Mouse (Mus musculus): ENCODE measurements around the gene Cryba4. TPM values are rescaled to one million over a fixed set of nuclear protein-coding genes. Genes with fewer than 3 reads are reported as not detected.
A peak's percentile ranks its signal among the peaks of the same experiment; 100 is the strongest.

Gene Cryba4
- total RNA-seq, 4 experiments from 2014 or later: 1.1 to 1.7 (median 1.3) TPM

GRCm38 (mm10) chr5:112286984-112287641 lies 34.8 kb upstream of the Cryba4 start:
- DNase-seq (ENCODE audit: low spot score in 2 of 2): no peak

GRCm38 (mm10) chr5:112286608-112286983 lies 34.3 kb upstream of the Cryba4 start:
- DNase-seq (ENCODE audit: low spot score in 2 of 2): no peak

DNA sequence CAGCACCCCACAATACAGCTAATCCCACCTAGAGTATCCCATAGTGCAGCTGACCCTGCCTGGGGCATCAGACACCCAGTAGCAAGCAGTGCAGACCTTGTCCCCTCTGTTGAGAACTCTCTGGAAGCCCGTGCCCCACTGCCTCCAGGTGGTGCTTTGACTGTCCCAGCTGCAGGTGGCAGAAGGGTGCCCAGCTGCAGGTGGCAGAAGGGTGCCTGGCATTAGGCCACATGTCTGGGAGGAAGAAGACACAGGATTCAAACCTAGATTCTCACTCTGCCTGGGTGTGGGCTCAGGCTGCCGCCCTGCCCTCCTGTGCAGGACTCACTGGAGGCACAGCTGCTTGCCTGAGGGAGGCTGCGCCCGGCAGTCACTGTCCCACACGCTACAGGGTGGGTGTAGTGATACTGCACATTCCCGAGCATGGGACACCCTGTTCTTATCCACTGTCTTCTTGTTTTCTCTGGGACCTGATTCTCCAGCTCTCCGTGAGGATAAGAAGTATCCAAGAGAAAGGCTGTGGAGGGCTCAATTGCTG lies 33.3 kb upstream of the Cryba4 start:
- DNase-seq (ENCODE audit: low spot score in 2 of 2): no peak

- DNase-seq (ENCODE audit: low spot score in 2 of 2): no peak
Observed at GRCm38 (mm10) chr5:112284203-112284582, 31.9 kb upstream of the Cryba4 start.

- no peak for DNase-seq (ENCODE audit: low spot score in 2 of 2)
Observed at GRCm38 (mm10) chr5:112283543-112284202, 31.4 kb upstream of the Cryba4 start.

GRCm38 (mm10) chr5:112282780-112283482 lies 30.6 kb upstream of the Cryba4 start:
- DNase-seq (ENCODE audit: low spot score in 2 of 2): no peak

DNA sequence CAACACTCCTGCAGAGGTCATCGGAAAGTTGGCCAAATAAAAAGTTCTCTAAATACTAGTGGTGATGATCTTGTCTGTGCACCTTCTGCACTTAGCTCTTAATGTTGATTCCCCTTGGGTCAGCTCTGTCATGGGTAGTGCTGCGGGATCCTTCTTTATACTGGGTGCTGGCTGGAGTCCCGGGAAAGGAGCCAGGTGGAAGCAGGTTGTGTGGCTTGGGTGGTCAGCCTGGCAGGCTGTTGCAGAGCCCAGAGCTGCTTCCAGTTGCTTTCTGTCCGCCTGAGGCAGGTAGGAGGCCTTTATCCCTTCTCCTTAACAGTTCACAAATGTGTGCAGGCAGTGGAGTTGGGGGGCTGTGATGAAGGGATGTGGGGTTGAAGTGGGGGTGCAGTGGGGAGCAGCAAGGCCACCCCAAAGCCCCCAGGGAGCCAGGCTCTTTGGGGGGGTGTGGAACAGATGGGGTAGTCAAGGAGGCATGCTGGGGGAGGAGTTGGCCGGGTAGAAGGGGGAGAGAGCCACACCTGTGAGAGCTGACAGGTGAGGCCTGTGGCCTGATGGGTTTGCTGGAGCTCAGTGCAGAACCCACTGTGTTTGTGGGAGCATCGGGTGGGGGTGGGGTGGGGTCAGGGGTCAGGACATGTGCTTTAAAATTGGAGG lies 29.9 kb upstream of the Cryba4 start:
- no peak for DNase-seq (ENCODE audit: low spot score in 2 of 2)

DNA sequence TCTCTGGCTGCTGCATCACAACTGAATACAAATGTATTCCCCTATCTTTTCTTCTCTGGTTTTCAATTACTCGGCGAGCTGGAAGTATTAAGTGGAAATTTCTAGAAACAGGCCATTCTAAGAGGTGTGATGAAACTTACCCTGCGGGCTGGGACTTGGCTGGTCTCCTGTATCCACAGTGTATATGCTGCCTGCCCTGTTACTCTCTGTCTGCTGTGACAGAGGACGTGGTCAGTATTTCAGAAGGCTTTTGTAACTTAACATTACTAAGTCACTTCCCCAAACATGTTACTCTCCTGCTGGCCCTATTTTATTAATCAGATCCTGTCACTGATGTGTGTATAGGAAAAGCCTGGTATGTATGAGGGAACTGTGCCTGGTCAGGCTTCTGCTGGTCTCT lies 29.4 kb upstream of the Cryba4 start:
- no peak for DNase-seq (ENCODE audit: low spot score in 2 of 2)

DNA sequence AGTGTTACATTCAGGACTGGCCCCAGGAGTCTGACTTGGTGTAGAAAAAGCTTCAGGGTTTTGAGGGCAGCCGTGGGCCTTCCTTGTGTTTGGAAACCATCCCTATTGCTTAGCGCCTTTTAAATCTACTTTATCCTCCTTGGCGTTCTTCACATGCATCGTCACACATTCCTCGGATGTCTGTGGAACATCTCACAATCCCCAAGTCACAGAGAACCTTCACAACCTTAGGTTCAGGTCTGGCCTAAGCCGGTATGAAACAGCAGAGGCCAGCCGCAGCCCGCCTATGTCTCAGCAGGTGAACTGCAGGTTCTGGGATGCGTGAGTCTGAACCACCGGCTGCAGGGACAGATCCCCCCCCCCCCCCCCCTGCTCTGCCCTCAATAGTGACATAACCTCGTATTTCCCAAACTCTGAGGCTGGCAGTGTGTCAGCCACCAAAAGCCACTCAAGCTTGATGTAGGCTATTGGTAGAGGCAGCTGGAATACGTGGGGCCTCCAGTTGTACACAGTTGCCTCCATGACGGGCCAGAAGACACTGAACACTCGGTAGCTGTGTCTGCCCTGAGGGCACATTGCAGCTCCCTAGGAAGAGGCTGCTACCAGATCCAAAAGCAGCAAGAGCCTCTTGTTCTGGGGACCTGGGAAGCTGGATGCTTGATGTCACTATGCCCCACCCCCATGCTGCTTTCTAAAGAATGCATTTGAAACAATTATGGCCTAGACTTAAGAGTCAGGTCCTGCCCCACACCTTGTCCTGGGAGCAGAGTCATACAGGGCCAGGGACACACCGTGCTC lies 28.7 kb upstream of the Cryba4 start:
- DNase-seq (ENCODE audit: low spot score in 2 of 2): no peak

DNA sequence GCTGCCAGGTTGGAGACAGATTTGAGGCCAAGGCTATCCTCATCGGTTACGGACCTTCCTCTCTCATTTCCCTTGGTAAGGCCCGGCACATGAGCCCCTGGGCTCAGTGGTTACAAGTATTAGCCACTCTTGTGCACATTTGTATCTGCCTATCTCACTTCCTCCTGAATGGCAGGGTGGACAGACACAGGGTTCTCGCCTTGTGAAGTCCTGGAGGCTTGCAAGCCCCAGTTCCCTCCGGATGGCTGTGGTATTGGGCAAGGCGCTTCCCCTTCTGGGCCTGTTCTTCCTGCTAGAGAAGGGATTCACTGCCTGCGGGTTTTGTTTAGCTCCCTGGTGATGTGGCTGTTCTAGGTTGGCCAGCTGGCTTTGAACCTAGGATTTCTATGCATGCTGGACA lies 27.8 kb upstream of the Cryba4 start:
- DNase-seq (ENCODE audit: low spot score in 2 of 2): no peak

DNA sequence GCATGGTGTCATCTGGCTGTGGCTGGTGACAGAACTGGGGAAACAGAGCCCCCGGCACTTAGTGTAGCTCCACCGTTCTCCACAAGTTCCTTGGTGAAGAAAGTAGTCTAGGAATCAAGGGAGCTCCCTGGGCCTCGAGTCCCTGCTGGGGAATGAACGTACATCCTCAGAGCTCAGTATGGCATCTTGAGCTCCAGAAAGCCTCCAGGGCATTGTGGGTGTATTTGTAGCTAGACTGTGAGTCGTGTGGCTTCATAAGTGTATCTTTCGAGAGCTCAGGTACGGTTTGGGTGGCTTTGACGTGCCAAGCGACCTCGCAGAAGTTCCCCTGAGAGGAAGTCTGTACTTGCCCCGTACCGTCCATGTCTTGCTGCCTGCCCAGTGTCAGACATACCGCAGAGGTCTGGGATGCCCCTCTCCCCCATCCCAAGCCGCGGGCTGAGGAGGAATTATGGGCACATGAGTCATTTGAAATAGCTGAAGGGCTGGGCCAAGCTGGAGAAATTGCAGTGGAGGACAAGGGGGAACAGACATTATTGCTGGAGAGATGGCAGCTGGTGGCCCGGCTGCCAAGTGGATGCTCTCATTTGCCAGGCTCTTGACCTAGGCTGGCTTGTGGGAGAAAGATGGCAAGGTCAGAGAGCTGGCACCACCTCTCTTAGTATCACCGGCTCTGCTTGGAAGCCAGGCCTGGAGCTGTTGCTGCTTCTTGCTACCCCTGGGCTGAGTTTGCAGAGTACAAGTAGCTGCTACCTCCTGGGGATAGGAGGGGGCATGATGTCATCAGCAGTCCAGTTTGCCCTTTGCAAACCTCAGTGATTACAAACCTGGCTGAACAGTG lies 27.1 kb upstream of the Cryba4 start:
- DNase-seq (ENCODE audit: low spot score in 2 of 2): no peak

GRCm38 (mm10) chr5:112277906-112278470 lies 25.7 kb upstream of the Cryba4 start:
- no peak for DNase-seq (ENCODE audit: low spot score in 2 of 2)

DNA sequence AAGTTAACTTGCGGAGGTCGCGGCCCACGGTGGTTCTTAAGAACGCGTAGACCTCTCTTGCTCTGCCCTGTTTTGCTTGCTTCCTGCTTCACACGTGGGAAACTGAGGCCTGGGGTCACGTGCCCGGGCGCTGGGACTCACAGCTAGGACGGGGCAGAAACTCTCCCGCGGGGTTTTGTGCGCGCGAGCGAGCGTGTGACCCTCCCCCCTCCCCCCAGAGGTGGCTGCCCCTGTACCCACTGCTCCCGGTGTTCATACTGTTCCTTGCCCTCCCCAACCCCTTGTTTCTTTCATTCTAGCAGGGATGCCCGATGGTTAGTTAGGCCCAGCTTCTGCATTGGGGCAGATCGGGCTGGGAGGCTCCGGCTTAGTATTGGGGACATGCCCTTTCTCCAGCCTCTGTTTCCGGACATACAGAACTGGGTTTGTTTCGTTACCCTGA lies 24.6 kb upstream of the Cryba4 start:
- no peak for DNase-seq (ENCODE audit: low spot score in 2 of 2)

- peak; percentile 100 for DNase-seq (ENCODE audit: low spot score in 2 of 2)
Observed at GRCm38 (mm10) chr5:112276267-112276873, 24.1 kb upstream of the Cryba4 start, which contains the start of gene Tpst2. Tpst2 (plus strand) TSS chr5:112276691.

- DNase-seq (ENCODE audit: low spot score in 2 of 2): no peak
Observed at GRCm38 (mm10) chr5:112275021-112275804, 22.9 kb upstream of the Cryba4 start.

- no peak for DNase-seq (ENCODE audit: low spot score in 2 of 2)
Observed at GRCm38 (mm10) chr5:112273746-112274463, 21.6 kb upstream of the Cryba4 start.

GRCm38 (mm10) chr5:112272934-112273333 lies 20.6 kb upstream of the Cryba4 start:
- DNase-seq (ENCODE audit: low spot score in 2 of 2): no peak

Measured in layer of hippocampus, adult 8-10 months (tissue).